Mouse (Mus musculus): ENCODE results near the gene Ube2cbp.

Gene Ube2cbp

GRCm38 (mm10) chr9:86419366-86419765 is 45.4 kb downstream of the Ube2cbp start:
- DNase-seq = no peak

GRCm38 (mm10) chr9:86417971-86418370 is 46.8 kb downstream of the Ube2cbp start:
- DNase-seq = no peak

- no peak for DNase-seq
Observed at GRCm38 (mm10) chr9:86395785-86396184, 69.0 kb downstream of the Ube2cbp start.

GRCm38 (mm10) chr9:86395012-86395411 is 69.7 kb downstream of the Ube2cbp start:
- no peak for DNase-seq

GRCm38 (mm10) chr9:86393586-86394272 is 71.0 kb downstream of the Ube2cbp start:
- no peak for DNase-seq

- DNase-seq = no peak
Observed at GRCm38 (mm10) chr9:86391467-86391866, 73.3 kb downstream of the Ube2cbp start.

GRCm38 (mm10) chr9:86390713-86391112 is 74.0 kb downstream of the Ube2cbp start:
- no peak for DNase-seq

GRCm38 (mm10) chr9:86388538-86388937 is 76.2 kb downstream of the Ube2cbp start:
- DNase-seq = no peak

- no peak for DNase-seq
Observed at GRCm38 (mm10) chr9:86376923-86377322, 87.8 kb downstream of the Ube2cbp start.

GRCm38 (mm10) chr9:86372783-86373567 is 91.8 kb downstream of the Ube2cbp start:
- DNase-seq = no peak

- DNase-seq = no peak
Observed at GRCm38 (mm10) chr9:86369208-86369607, 95.5 kb downstream of the Ube2cbp start.

- no peak for DNase-seq
Observed at GRCm38 (mm10) chr9:86360536-86360935, 104.2 kb downstream of the Ube2cbp start.

GRCm38 (mm10) chr9:86355851-86356250 is 108.9 kb downstream of the Ube2cbp start:
- DNase-seq = no peak

GRCm38 (mm10) chr9:86351491-86351890 is 113.3 kb downstream of the Ube2cbp start:
- no peak for DNase-seq

GRCm38 (mm10) chr9:86336792-86337191 is 128.0 kb downstream of the Ube2cbp start:
- no peak for DNase-seq

GRCm38 (mm10) chr9:86336361-86336760 is 128.4 kb downstream of the Ube2cbp start:
- DNase-seq = no peak

GRCm38 (mm10) chr9:86335588-86335987 is 129.2 kb downstream of the Ube2cbp start:
- no peak for DNase-seq

GRCm38 (mm10) chr9:86334357-86334756 is 130.4 kb downstream of the Ube2cbp start:
- DNase-seq = no peak

- no peak for DNase-seq
Observed at GRCm38 (mm10) chr9:86330591-86330990, 134.2 kb downstream of the Ube2cbp start.

- no peak for DNase-seq
Observed at GRCm38 (mm10) chr9:86328270-86328669, 136.5 kb downstream of the Ube2cbp start.

- no peak for DNase-seq
Observed at GRCm38 (mm10) chr9:86327341-86327740, 137.4 kb downstream of the Ube2cbp start.

GRCm38 (mm10) chr9:86324772-86325171 is 140.0 kb downstream of the Ube2cbp start:
- no peak for DNase-seq

- no peak for DNase-seq
Observed at GRCm38 (mm10) chr9:86319516-86320140, 145.1 kb downstream of the Ube2cbp start.

- DNase-seq = no peak
Observed at GRCm38 (mm10) chr9:86315700-86316099, 149.1 kb downstream of the Ube2cbp start.

All from spleen, adult 18-20 months (tissue).